Mouse (Mus musculus): Measurements from ENCODE around the gene Dbr1. TPM values are rescaled to one million over a fixed set of nuclear protein-coding genes. Genes with fewer than 3 reads are reported as not detected.

Dbr1 gene
- polyA plus RNA-seq (2012; rRNA removed): 11.3 and 12.2 TPM in 2 replicates

DNA sequence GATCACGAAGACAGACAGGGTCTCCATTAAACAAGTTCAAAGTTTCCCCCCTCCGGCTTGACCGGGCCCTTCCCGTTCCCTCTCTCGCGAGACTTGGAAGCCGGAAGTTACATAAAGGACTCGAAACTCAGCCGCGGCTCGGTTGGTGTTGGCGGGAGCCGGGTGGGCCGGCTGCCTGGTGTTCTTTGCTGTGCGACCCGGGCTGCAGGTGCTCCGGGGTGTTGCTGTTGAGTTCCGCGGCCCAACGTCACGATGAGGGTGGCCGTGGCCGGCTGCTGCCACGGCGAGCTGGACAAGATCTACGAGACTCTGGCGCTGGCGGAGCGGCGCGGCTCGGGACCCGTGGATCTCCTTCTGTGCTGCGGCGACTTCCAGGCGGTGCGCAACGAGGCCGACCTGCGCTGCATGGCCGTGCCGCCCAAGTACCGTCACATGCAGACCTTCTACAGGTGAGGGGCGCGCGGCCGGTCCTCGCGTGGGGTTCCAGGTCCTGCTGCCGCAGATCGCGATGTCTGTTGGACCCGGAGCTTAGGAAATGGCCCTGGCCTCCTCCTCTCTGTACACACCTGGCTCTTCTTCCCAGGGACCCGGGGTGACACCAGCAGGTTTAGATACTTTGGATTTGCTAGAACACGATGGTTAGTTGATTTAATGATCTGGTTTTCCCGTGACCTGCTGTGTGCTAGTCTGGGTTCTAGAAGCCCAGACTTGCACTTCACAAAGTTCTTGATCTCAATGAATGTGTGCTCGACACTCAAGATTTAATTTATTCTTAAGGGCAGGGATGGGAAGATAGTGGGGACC is at the start of gene Dbr1:
Gene Dbr1, plus strand, starts transcription at position 123 of the 804 bp plus-strand sequence.

DNA sequence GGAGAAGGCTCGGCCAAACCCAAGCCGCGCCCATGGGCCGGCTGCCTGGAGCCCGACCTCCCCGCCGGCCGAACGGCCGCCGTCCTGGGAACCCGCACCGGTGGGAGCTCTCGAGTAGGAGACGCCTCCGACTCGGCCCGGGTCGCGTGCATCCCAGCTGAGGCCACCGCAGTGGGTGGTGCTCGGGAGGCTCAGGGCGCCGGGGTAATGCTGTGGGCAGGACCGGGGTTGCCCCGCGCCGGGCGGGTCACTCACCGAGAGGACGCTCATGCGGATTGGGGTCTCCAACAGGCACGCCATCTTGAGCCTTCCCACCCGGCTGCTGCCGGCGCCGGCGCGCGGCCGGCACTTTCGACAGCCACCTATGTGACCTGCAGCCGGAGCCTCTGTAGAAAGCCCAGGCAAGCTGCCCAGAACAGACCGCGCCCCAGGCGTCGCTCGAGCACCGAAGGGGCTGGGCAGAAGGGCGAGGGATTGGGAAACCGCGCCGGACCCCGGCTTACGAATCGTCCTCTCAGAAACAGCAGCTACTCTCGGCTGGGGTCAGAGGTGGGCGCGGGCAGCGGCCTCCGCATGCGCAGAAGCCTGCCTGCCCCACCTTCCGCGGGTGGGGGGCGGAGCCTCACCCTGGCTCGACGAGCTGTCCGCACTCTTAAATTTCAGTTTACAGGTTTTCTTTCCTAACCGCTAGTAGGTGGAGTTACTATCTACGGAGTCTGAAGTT is 7.1 kb upstream of the Dbr1 start, which contains the start of gene Armc8:
Gene Armc8, minus strand, starts transcription at position 553 of the 724 bp plus-strand sequence.

DNA sequence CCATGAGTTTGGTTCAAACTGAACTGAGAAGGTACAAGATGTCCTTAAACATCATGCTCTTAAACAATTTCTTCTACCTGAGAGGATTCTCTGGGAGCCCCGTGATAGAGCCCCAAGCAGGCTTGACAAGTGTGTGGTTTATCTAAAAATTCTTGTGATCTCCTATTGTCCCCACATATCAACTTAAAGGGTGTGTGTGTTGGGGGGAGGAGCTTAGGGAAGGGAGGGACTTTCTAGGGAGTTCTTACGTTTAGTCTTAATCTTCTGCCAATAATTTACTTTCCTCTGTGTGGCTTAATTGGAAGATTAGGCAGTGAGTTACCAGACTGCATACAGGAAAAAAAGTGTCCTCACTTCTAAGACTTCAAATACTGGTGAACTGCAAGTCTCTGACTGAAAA is 36.6 kb downstream of the Dbr1 start, which contains the start of gene A4gnt:
Gene A4gnt, plus strand, starts transcription at position 301 of the 400 bp plus-strand sequence.

DNA sequence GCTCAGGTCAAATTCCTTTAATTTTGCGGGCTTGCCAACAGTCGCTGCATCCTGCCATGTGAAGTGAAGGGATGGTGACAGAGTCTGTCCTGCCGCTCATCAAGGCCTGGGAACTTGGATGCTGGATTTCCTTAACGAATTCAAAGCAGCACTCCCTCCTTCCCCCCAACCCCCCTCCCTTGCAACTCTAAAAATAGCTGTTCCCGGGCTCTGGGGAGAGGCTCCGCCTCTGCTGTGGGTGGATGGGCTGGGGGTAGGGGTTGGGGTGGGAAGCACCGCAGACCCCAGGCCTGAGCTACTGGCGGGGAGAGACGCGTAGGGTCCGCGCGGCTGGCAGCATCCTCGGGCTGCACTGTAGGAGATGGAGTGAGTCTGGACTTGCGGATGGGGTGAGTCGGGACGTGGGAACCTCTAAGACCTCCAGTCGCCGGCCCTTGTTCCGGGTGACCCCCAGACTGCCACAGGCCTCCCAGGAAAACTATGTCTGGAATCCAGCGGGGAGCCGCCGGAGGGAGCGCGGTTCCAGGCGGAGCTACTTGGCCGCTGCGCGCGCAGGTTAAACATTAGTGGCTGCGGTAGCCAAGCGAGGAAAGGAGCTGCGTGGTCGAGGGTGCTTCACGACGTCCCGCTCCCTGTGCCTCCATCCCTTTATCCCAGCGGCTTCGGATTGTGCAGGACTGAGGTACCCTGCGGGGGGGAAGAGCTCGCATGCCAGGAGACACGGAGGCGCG is 53.8 kb downstream of the Dbr1 start, which contains the start of gene Dzip1l:
Gene Dzip1l, plus strand, starts transcription at position 216 of the 731 bp plus-strand sequence.

Other genes starting within 250 kb of the Dbr1 start
- gene Esyt3, start 217.2 kb upstream of the Dbr1 start, polyA plus RNA-seq (2012; rRNA removed): 0.01 and 0.02 TPM in 2 replicates
- 1.8 and 2.8 TPM in 2 replicates for gene Mras, start 138.4 kb upstream of the Dbr1 start, polyA plus RNA-seq (2012; rRNA removed)
- 0.02 and 0.03 TPM in 2 replicates for gene Nme9, start 124.3 kb upstream of the Dbr1 start, polyA plus RNA-seq (2012; rRNA removed)
- 7.0 and 8.3 TPM in 2 replicates for gene Armc8, start 6.9 kb upstream of the Dbr1 start, polyA plus RNA-seq (2012; rRNA removed)
- not detected in 2 replicates for gene A4gnt, start 36.7 kb downstream of the Dbr1 start, polyA plus RNA-seq (2012; rRNA removed)
- 0.38 and 0.53 TPM in 2 replicates for gene Dzip1l, start 53.7 kb downstream of the Dbr1 start, polyA plus RNA-seq (2012; rRNA removed)
- 0.03 TPM in 1 of 2 replicates, not detected in the other for gene Cldn18, start 141.5 kb downstream of the Dbr1 start, polyA plus RNA-seq (2012; rRNA removed)